Mouse (Mus musculus): ENCODE data around the gene Vangl2. TPM values are rescaled to one million over a fixed set of nuclear protein-coding genes. Genes with fewer than 3 reads are reported as not detected.
A peak's percentile ranks its signal among the peaks of the same experiment; 100 is the strongest.

Vangl2 gene
- polyA plus RNA-seq (2012; rRNA removed), result 7.5 and 8.7 TPM in 2 replicates

GRCm38 (mm10) chr1:172028394-172029275, at the start of gene Vangl2:
Vangl2 (minus strand) TSS chr1:172028444.
- TF ChIP-seq CTCF (IDR thresholded peaks at IDR 0.05; ENCODE audit: extremely low read depth, insufficient read depth, low read length), result no peak
- TF ChIP-seq POLR2A (IDR thresholded peaks at IDR 0.05; ENCODE audit: extremely low read depth, insufficient read depth, low read length), result no peak
- Histone ChIP-seq H3K27ac (ENCODE audit: insufficient read depth, low read length) (peak within 1 kb of the TSS; percentile 90), H3K4me1 (ENCODE audit: control insufficient read depth, insufficient read depth, low read length) (peaks cover 1% of the 10 kb centered on the region; the same call in 1 of the 2 replicates), H3K4me3 (ENCODE audit: insufficient read depth, low read length) (peak within 1 kb of the TSS; percentile 59)

DNA sequence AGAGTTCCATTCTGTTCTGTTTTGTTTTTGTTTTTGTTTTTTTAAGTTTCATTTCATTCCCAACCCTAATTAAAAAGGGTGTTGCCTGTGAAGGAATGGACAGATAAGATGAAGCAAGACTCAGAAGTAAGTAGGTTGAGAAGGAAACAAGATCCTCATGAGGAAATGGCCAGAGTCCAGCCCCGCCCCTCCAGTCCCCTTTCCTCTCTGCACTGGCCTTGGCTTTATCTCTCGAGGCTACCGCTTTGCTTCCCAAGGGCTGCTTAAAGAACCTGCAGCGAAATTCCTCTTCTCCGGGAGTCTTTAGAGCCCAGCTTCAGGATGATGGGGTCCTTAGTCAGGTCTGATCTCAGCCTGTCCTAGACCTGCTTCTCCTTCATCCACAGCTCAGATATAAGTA, 49.7 kb upstream of the Vangl2 start:
- TF ChIP-seq CTCF (IDR thresholded peaks at IDR 0.05; ENCODE audit: extremely low read depth, insufficient read depth, low read length) (no peak), POLR2A (IDR thresholded peaks at IDR 0.05; ENCODE audit: extremely low read depth, insufficient read depth, low read length) (no peak)
- Histone ChIP-seq H3K27ac (ENCODE audit: insufficient read depth, low read length) (no peak overlapping the region), H3K4me1 (ENCODE audit: control insufficient read depth, insufficient read depth, low read length) (no peaks in the 10 kb centered on the region), H3K4me3 (ENCODE audit: insufficient read depth, low read length) (no peak overlapping the region)

- no peak overlapping the region for H3K27ac ChIP-seq (ENCODE audit: insufficient read depth, low read length)
- H3K4me1 ChIP-seq (ENCODE audit: control insufficient read depth, insufficient read depth, low read length), result no peaks in the 10 kb centered on the region
- TF ChIP-seq CTCF (IDR thresholded peaks at IDR 0.05; ENCODE audit: extremely low read depth, insufficient read depth, low read length) (no peak), POLR2A (IDR thresholded peaks at IDR 0.05; ENCODE audit: extremely low read depth, insufficient read depth, low read length) (no peak)
- H3K4me3 ChIP-seq (ENCODE audit: insufficient read depth, low read length), result no peak overlapping the region
These were observed 44.4 kb upstream of the Vangl2 start for GRCm38 (mm10) chr1:172072604-172073003.

GRCm38 (mm10) chr1:172071556-172071955, 43.3 kb upstream of the Vangl2 start:
- TF ChIP-seq POLR2A (IDR thresholded peaks at IDR 0.05; ENCODE audit: extremely low read depth, insufficient read depth, low read length) (no peak), CTCF (IDR thresholded peaks at IDR 0.05; ENCODE audit: extremely low read depth, insufficient read depth, low read length) (no peak)
- Histone ChIP-seq H3K27ac (ENCODE audit: insufficient read depth, low read length) (no peak overlapping the region), H3K4me1 (ENCODE audit: control insufficient read depth, insufficient read depth, low read length) (no peaks in the 10 kb centered on the region), H3K4me3 (ENCODE audit: insufficient read depth, low read length) (no peak overlapping the region)

GRCm38 (mm10) chr1:172070227-172070626, 42.0 kb upstream of the Vangl2 start:
- Histone ChIP-seq H3K4me1 (ENCODE audit: control insufficient read depth, insufficient read depth, low read length) (no peaks in the 10 kb centered on the region), H3K27ac (ENCODE audit: insufficient read depth, low read length) (no peak overlapping the region), H3K4me3 (ENCODE audit: insufficient read depth, low read length) (no peak overlapping the region)
- TF ChIP-seq POLR2A (IDR thresholded peaks at IDR 0.05; ENCODE audit: extremely low read depth, insufficient read depth, low read length) (no peak), CTCF (IDR thresholded peaks at IDR 0.05; ENCODE audit: extremely low read depth, insufficient read depth, low read length) (no peak)

DNA sequence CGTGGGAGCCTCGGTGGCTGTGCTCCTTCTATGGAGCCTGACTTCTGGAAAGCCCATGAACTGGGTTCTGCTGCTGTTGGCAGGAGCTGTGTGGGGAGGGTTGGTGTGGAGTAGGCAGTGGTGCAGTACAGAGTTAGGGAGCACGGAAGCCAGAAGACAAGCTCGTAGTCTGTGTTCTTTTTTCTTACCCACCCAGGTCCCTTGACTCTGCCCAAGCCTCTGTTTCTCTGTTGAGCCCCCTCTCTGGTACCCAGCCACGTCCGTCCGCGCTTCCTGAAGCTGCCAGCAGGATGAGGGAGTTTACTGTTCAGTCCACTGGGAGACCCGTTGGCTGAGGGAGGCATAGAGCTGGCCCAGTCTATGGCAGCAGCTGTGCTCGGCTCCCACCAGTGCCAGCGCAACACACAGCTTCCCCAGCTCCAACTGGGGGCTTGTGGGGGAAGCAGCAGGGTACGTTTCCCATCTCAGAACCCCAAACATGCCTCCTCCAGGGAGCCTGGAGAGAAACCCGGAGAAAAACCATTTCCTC, 36.4 kb upstream of the Vangl2 start:
- TF ChIP-seq POLR2A (IDR thresholded peaks at IDR 0.05; ENCODE audit: extremely low read depth, insufficient read depth, low read length) (no peak), CTCF (IDR thresholded peaks at IDR 0.05; ENCODE audit: extremely low read depth, insufficient read depth, low read length) (no peak)
- H3K27ac ChIP-seq (ENCODE audit: insufficient read depth, low read length), result no peak overlapping the region
- no peak overlapping the region for H3K4me3 ChIP-seq (ENCODE audit: insufficient read depth, low read length)
- no peaks in the 10 kb centered on the region for H3K4me1 ChIP-seq (ENCODE audit: control insufficient read depth, insufficient read depth, low read length)

DNA sequence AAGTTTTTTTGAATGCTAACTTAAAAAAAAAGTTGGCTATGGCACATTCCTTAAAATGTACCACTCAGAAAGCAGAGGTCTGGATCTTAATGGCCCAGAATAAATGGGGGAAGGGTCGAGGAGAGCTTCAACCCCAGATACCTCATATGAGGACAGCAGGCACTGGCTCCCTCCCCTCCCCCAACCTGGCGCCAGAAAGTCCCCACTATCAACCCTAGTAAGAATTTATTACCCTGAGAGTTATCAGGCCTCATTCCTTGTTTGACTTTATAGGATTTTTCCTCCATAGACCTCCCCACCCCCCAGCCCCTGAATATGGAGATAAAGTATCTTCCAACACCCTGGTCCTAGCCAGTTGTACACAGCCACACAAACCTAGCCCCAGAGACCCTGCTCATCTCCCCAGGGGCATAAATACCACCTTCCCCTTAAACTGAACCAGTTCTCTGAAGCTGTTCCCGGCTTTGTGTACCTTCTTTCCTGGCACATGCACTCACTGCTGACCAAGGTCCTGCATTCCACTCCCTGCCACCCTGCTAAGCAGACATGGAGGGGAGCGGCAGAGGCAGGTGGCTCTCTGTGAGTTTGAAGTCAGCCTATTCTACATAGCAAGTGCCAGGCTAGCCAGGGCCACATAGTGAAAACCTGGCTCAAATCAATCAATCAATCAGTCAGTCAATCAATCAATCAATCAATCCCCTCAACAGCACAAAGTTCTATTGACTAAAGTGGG, 35.2 kb upstream of the Vangl2 start:
- no peak overlapping the region for H3K27ac ChIP-seq (ENCODE audit: insufficient read depth, low read length)
- no peaks in the 10 kb centered on the region for H3K4me1 ChIP-seq (ENCODE audit: control insufficient read depth, insufficient read depth, low read length)
- no peak overlapping the region for H3K4me3 ChIP-seq (ENCODE audit: insufficient read depth, low read length)
- no peak for TF ChIP-seq POLR2A (IDR thresholded peaks at IDR 0.05; ENCODE audit: extremely low read depth, insufficient read depth, low read length)
- no peak for TF ChIP-seq CTCF (IDR thresholded peaks at IDR 0.05; ENCODE audit: extremely low read depth, insufficient read depth, low read length)

- Histone ChIP-seq H3K27ac (ENCODE audit: insufficient read depth, low read length) (no peak overlapping the region), H3K4me3 (ENCODE audit: insufficient read depth, low read length) (no peak overlapping the region), H3K4me1 (ENCODE audit: control insufficient read depth, insufficient read depth, low read length) (0 out of 2 replicates have a peak, but pooled peaks cover 1% of the 10 kb centered on the region)
- no peak for TF ChIP-seq CTCF (IDR thresholded peaks at IDR 0.05; ENCODE audit: extremely low read depth, insufficient read depth, low read length)
- TF ChIP-seq POLR2A (IDR thresholded peaks at IDR 0.05; ENCODE audit: extremely low read depth, insufficient read depth, low read length), result no peak
These were observed 33.9 kb upstream of the Vangl2 start for GRCm38 (mm10) chr1:172062101-172062500.

GRCm38 (mm10) chr1:172061217-172061616, 33.0 kb upstream of the Vangl2 start:
- H3K4me1 ChIP-seq (ENCODE audit: control insufficient read depth, insufficient read depth, low read length), result 0 out of 2 replicates have a peak, but pooled peaks cover 1% of the 10 kb centered on the region

More at GRCm38 (mm10) chr1:172061217-172061616, 33.0 kb upstream of the Vangl2 start:
- no peak for TF ChIP-seq POLR2A (IDR thresholded peaks at IDR 0.05; ENCODE audit: extremely low read depth, insufficient read depth, low read length)
- no peak for TF ChIP-seq CTCF (IDR thresholded peaks at IDR 0.05; ENCODE audit: extremely low read depth, insufficient read depth, low read length)
- no peak overlapping the region for H3K27ac ChIP-seq (ENCODE audit: insufficient read depth, low read length)
- H3K4me3 ChIP-seq (ENCODE audit: insufficient read depth, low read length), result no peak overlapping the region

Measured in cortical plate, adult 2 months (tissue).